Mouse (Mus musculus): ENCODE measurements around the gene Gm5148.

DNA sequence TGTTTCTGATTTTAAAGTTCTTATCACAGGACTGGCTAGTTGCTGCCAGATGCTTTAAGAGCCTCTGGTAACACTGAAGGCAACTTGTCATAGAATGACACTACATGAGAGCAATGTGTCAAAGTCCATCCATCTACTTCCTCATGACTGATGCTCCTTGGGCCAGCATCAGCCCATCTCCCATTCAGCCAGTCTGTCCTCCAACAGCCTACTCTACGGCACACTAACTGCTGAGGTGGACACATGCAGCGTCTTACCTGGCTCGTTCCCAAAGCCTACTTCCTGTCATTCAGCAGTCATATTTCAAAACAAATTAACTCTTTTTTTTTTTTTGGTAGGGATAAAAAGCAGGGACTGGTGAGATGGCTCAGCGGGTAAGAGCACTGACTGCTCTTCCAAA is 17.9 kb downstream of the Gm5148 start:
- TF ChIP-seq CTCF (IDR thresholded peaks at IDR 0.05; ENCODE audit: insufficient read depth, low read length) (no peak), POLR2A (IDR thresholded peaks at IDR 0.05; ENCODE audit: borderline replicate concordance, extremely low read depth, low read depth, low read length) (no peak)

All from lung, adult 2 months (tissue).